Mouse (Mus musculus): ENCODE data around the gene Acsf2. TPM values are rescaled to one million over a fixed set of nuclear protein-coding genes. Genes with fewer than 3 reads are reported as not detected.

Gene Acsf2
- polyA plus RNA-seq, 1 experiment from 2014 or later: 4.3 TPM

DNA sequence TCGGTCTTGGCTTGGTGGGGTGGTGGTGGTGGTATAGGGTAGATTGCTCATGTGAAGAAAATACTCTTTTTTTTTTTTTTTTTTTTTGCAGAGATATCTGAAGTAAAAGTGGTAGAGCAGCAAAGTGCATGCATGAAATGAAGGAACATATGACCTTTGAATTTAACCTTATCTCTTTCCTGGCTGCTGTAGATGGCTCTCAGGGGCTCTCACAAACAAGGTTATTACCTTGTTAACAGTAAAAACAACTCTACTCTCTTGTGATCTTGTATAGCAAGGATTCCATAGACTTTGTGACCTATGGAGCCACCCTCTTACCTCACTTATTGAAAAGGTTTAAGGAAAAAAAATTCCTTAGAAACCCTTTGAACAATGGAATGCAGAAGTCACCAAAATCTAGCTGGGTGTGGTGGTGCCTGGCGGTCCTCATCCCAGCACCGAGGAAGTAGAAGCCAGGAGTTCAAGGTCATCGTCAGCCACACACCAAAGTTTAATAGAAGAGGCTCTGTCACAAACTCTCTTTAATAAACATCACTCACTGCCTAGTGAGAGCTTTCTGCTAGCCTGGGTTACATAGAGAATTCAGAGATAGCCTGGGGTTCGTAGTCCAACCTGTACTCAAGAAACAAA lies 21.4 kb downstream of the Acsf2 start:
- no peak for ATAC-seq (replicated peaks; ENCODE audit: insufficient number of reproducible peaks, low FRiP score, low TSS enrichment)
- H3K36me3 ChIP-seq (ENCODE audit: control insufficient read depth, insufficient read depth, low read length): no peaks in the 10 kb centered on the region
- H3K4me1 ChIP-seq (ENCODE audit: control insufficient read depth, insufficient read depth, low read length): no peaks in the 10 kb centered on the region
- WGBS (ENCODE audit: insufficient replicate concordance): 83% methylated on average over 5 of the region's 5 CpGs
- no peak overlapping the region for H3K4me3 ChIP-seq (ENCODE audit: low read depth, low read length)
- H3K9ac ChIP-seq (ENCODE audit: low read depth, low read length): no peak overlapping the region
- no peak overlapping the region for H3K27ac ChIP-seq (ENCODE audit: low read depth, low read length)
- no peak overlapping the region for H3K4me2 ChIP-seq
- no peaks in the 10 kb centered on the region for H3K27me3 ChIP-seq (ENCODE audit: control insufficient read depth, insufficient read depth, low read length)
- H3K9me3 ChIP-seq (replicated peaks; ENCODE audit: control insufficient read depth, low read length): no peaks in the 10 kb centered on the region

GRCm38 (mm10) chr11:94576361-94576760 lies 25.3 kb downstream of the Acsf2 start:
- H3K27me3 ChIP-seq (ENCODE audit: control insufficient read depth, insufficient read depth, low read length): no peaks in the 10 kb centered on the region
- no peaks in the 10 kb centered on the region for H3K36me3 ChIP-seq (ENCODE audit: control insufficient read depth, insufficient read depth, low read length)
- WGBS (ENCODE audit: insufficient replicate concordance): 78% methylated on average over 9 of the region's 9 CpGs
- H3K4me2 ChIP-seq: no peak overlapping the region
- no peak overlapping the region for H3K27ac ChIP-seq (ENCODE audit: low read depth, low read length)
- ATAC-seq (replicated peaks; ENCODE audit: insufficient number of reproducible peaks, low FRiP score, low TSS enrichment): no peak
- H3K9me3 ChIP-seq (replicated peaks; ENCODE audit: control insufficient read depth, low read length): no peaks in the 10 kb centered on the region
- H3K4me1 ChIP-seq (ENCODE audit: control insufficient read depth, insufficient read depth, low read length): no peaks in the 10 kb centered on the region
- no peak overlapping the region for H3K4me3 ChIP-seq (ENCODE audit: low read depth, low read length)
- no peak overlapping the region for H3K9ac ChIP-seq (ENCODE audit: low read depth, low read length)

GRCm38 (mm10) chr11:94575036-94575435 lies 26.6 kb downstream of the Acsf2 start:
- H3K4me2 ChIP-seq: no peak overlapping the region
- H3K9ac ChIP-seq (ENCODE audit: low read depth, low read length): no peak overlapping the region
- H3K4me3 ChIP-seq (ENCODE audit: low read depth, low read length): no peak overlapping the region
- no peaks in the 10 kb centered on the region for H3K4me1 ChIP-seq (ENCODE audit: control insufficient read depth, insufficient read depth, low read length)
- no peak overlapping the region for H3K27ac ChIP-seq (ENCODE audit: low read depth, low read length)
- ATAC-seq (replicated peaks; ENCODE audit: insufficient number of reproducible peaks, low FRiP score, low TSS enrichment): no peak
- WGBS (ENCODE audit: insufficient replicate concordance): 65% methylated on average over 2 of the region's 2 CpGs
- H3K36me3 ChIP-seq (ENCODE audit: control insufficient read depth, insufficient read depth, low read length): no peaks in the 10 kb centered on the region
- no peaks in the 10 kb centered on the region for H3K27me3 ChIP-seq (ENCODE audit: control insufficient read depth, insufficient read depth, low read length)
- no peaks in the 10 kb centered on the region for H3K9me3 ChIP-seq (replicated peaks; ENCODE audit: control insufficient read depth, low read length)

- Histone ChIP-seq H3K4me3 (ENCODE audit: low read depth, low read length) (no peak overlapping the region), H3K4me1 (ENCODE audit: control insufficient read depth, insufficient read depth, low read length) (no peaks in the 10 kb centered on the region), H3K9ac (ENCODE audit: low read depth, low read length) (no peak overlapping the region), H3K27me3 (ENCODE audit: control insufficient read depth, insufficient read depth, low read length) (no peaks in the 10 kb centered on the region), H3K27ac (ENCODE audit: low read depth, low read length) (no peak overlapping the region), H3K4me2 (no peak overlapping the region), H3K9me3 (replicated peaks; ENCODE audit: control insufficient read depth, low read length) (no peaks in the 10 kb centered on the region), H3K36me3 (ENCODE audit: control insufficient read depth, insufficient read depth, low read length) (no peaks in the 10 kb centered on the region)
- no peak for ATAC-seq (replicated peaks; ENCODE audit: insufficient number of reproducible peaks, low FRiP score, low TSS enrichment)
- WGBS (ENCODE audit: insufficient replicate concordance): 30% methylated on average over 6 of the region's 7 CpGs
These were observed 27.1 kb downstream of the Acsf2 start for GRCm38 (mm10) chr11:94574560-94574959.

- Histone ChIP-seq H3K9ac (ENCODE audit: low read depth, low read length) (no peak overlapping the region), H3K4me2 (no peak overlapping the region), H3K36me3 (ENCODE audit: control insufficient read depth, insufficient read depth, low read length) (no peaks in the 10 kb centered on the region), H3K27ac (ENCODE audit: low read depth, low read length) (no peak overlapping the region), H3K9me3 (replicated peaks; ENCODE audit: control insufficient read depth, low read length) (no peaks in the 10 kb centered on the region), H3K4me3 (ENCODE audit: low read depth, low read length) (no peak overlapping the region), H3K4me1 (ENCODE audit: control insufficient read depth, insufficient read depth, low read length) (no peaks in the 10 kb centered on the region), H3K27me3 (ENCODE audit: control insufficient read depth, insufficient read depth, low read length) (peaks cover 4% of the 10 kb centered on the region)
- WGBS (ENCODE audit: insufficient replicate concordance): 83% methylated on average over 1 of the region's 1 CpGs
- ATAC-seq (replicated peaks; ENCODE audit: insufficient number of reproducible peaks, low FRiP score, low TSS enrichment): 0 out of 2 replicates have a peak, but pooled peaks have one; percentile 5
These were observed 29.8 kb downstream of the Acsf2 start for GRCm38 (mm10) chr11:94571850-94572249.

DNA sequence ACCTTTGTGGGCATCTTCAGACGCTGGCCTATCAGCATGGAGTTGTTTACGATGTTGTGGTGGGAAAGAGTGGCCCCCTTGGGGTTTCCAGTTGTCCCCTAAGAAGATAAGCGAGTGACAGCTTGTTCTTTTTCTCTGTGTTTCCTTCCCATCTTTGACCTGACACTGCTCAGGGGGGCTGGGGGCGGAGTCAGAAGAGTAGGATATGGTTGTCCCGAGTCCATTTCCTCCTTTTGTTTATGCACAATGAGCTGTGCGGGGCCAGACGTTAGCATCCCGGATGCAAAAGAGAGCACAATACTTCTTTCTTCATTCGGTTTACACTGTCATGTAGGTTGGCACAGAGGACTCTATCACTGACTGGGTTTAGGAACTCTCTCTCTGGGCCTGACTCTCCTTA lies 31.1 kb downstream of the Acsf2 start:
- no peak overlapping the region for H3K4me3 ChIP-seq (ENCODE audit: low read depth, low read length)
- H3K9me3 ChIP-seq (replicated peaks; ENCODE audit: control insufficient read depth, low read length): no peaks in the 10 kb centered on the region
- no peaks in the 10 kb centered on the region for H3K36me3 ChIP-seq (ENCODE audit: control insufficient read depth, insufficient read depth, low read length)
- peaks cover 13% of the 10 kb centered on the region for H3K27me3 ChIP-seq (ENCODE audit: control insufficient read depth, insufficient read depth, low read length)
- H3K27ac ChIP-seq (ENCODE audit: low read depth, low read length): no peak overlapping the region
- WGBS (ENCODE audit: insufficient replicate concordance): 46% methylated on average over 9 of the region's 9 CpGs
- no peak overlapping the region for H3K9ac ChIP-seq (ENCODE audit: low read depth, low read length)
- H3K4me2 ChIP-seq: no peak overlapping the region
- ATAC-seq (replicated peaks; ENCODE audit: insufficient number of reproducible peaks, low FRiP score, low TSS enrichment): no peak
- H3K4me1 ChIP-seq (ENCODE audit: control insufficient read depth, insufficient read depth, low read length): no peaks in the 10 kb centered on the region

GRCm38 (mm10) chr11:94567326-94567725 lies 34.3 kb downstream of the Acsf2 start:
- no peaks in the 10 kb centered on the region for H3K36me3 ChIP-seq (ENCODE audit: control insufficient read depth, insufficient read depth, low read length)
- H3K9ac ChIP-seq (ENCODE audit: low read depth, low read length): no peak overlapping the region
- H3K9me3 ChIP-seq (replicated peaks; ENCODE audit: control insufficient read depth, low read length): no peaks in the 10 kb centered on the region
- no peak overlapping the region for H3K27ac ChIP-seq (ENCODE audit: low read depth, low read length)
- H3K4me1 ChIP-seq (ENCODE audit: control insufficient read depth, insufficient read depth, low read length): peaks cover 12% of the 10 kb centered on the region
- no peak for ATAC-seq (replicated peaks; ENCODE audit: insufficient number of reproducible peaks, low FRiP score, low TSS enrichment)
- 88% methylated on average over 7 of the region's 7 CpGs for WGBS (ENCODE audit: insufficient replicate concordance)
- H3K4me2 ChIP-seq: no peak overlapping the region
- no peak overlapping the region for H3K4me3 ChIP-seq (ENCODE audit: low read depth, low read length)
- peaks cover 30% of the 10 kb centered on the region for H3K27me3 ChIP-seq (ENCODE audit: control insufficient read depth, insufficient read depth, low read length)

- Histone ChIP-seq H3K9me3 (replicated peaks; ENCODE audit: control insufficient read depth, low read length) (no peaks in the 10 kb centered on the region), H3K4me1 (ENCODE audit: control insufficient read depth, insufficient read depth, low read length) (peaks cover 12% of the 10 kb centered on the region), H3K36me3 (ENCODE audit: control insufficient read depth, insufficient read depth, low read length) (no peaks in the 10 kb centered on the region), H3K27me3 (ENCODE audit: control insufficient read depth, insufficient read depth, low read length) (peaks cover 30% of the 10 kb centered on the region), H3K27ac (ENCODE audit: low read depth, low read length) (no peak overlapping the region), H3K4me3 (ENCODE audit: low read depth, low read length) (no peak overlapping the region), H3K9ac (ENCODE audit: low read depth, low read length) (no peak overlapping the region), H3K4me2 (no peak overlapping the region)
- WGBS (ENCODE audit: insufficient replicate concordance): 41% methylated on average over 6 of the region's 6 CpGs
- no peak for ATAC-seq (replicated peaks; ENCODE audit: insufficient number of reproducible peaks, low FRiP score, low TSS enrichment)
These were observed 35.1 kb downstream of the Acsf2 start for GRCm38 (mm10) chr11:94566534-94566933.

DNA sequence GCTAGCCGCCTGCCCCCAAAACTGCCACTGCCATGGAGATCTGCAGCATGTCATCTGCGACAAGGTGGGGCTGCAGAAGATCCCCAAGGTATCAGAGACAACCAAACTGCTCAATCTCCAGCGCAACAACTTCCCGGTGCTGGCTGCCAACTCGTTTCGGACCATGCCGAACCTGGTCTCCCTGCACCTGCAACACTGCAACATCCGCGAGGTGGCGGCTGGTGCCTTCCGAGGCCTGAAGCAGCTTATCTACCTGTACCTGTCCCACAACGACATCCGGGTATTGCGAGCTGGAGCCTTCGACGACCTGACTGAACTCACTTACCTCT lies 36.6 kb downstream of the Acsf2 start:
- no peak for ATAC-seq (replicated peaks; ENCODE audit: insufficient number of reproducible peaks, low FRiP score, low TSS enrichment)
- Histone ChIP-seq H3K4me1 (ENCODE audit: control insufficient read depth, insufficient read depth, low read length) (peaks cover 12% of the 10 kb centered on the region), H3K4me2 (peak overlapping the region; percentile 71), H3K4me3 (ENCODE audit: low read depth, low read length) (peak overlapping the region; percentile 38), H3K36me3 (ENCODE audit: control insufficient read depth, insufficient read depth, low read length) (no peaks in the 10 kb centered on the region), H3K27me3 (ENCODE audit: control insufficient read depth, insufficient read depth, low read length) (peaks cover 30% of the 10 kb centered on the region), H3K9ac (ENCODE audit: low read depth, low read length) (no peak overlapping the region; the same call in 1 of the 2 replicates), H3K9me3 (replicated peaks; ENCODE audit: control insufficient read depth, low read length) (no peaks in the 10 kb centered on the region), H3K27ac (ENCODE audit: low read depth, low read length) (no peak overlapping the region)
- 9% methylated on average over 16 of the region's 16 CpGs for WGBS (ENCODE audit: insufficient replicate concordance)
